Comparison of ENCODE assay signal across 8 mouse cellular contexts in the genomic region with DNA sequence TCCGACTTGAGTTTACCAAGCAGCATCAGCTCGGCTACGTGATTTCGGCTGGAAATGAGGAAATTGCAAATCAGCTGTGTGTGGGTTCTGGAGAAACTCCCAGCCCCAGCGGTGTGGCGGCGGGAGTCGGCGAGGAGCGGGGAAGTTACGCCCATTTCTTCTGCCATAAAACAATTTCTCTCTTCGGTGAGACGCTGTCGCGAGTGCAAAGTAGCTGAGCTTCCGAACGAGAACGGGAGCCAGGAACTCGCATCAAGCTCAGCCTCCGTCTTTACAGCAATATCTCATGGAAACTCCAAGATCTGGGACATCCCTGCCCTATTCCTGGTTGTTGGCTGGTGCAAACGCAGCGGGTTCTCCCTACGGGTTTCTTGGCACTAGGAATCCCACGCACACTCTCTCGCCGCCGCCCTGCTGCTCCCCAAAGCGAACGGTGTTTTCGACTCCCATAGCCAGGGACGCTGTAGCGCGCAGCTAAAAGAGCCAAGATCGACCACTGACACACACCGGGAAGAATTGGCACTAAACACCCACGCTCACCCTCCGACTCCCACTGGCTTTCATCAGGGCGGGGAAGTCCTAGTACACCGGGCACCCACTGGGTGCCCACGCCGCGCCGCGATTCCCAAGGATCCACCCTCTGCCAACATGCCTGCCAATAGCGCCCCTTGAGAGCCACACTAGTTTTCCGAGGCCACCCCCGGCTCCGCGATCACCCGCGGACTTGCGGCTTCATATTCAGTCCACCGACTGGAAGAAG. TPM values are rescaled to one million over a fixed set of nuclear protein-coding genes. Genes with fewer than 3 reads are reported as not detected.
DNase-seq lines count a peak whose midpoint lies in the region; ATAC-seq and TF ChIP-seq lines count a peak whose summit lies in the region.

No protein-coding gene starts in this region.

- peak overlapping the region; percentile 65 for H3K4me3 ChIP-seq in embryonic facial prominence, embryonic 13.5 days
- peak overlapping the region; percentile 93 for H3K4me3 ChIP-seq in heart, postnatal 0 days (ENCODE audit: low read depth, low read length)
- peak overlapping the region; percentile 69 for H3K4me3 ChIP-seq in layer of hippocampus, adult 2 months
- peak overlapping the region; percentile 78 for H3K4me3 ChIP-seq in liver, postnatal 0 days (ENCODE audit: low read depth, low read length)

- H3K9ac ChIP-seq in embryonic facial prominence, embryonic 13.5 days = peak overlapping the region; percentile 70
- H3K9ac ChIP-seq in heart, postnatal 0 days (replicated peaks; ENCODE audit: low read depth, low read length) = peak overlapping the region; percentile 80
- H3K9ac ChIP-seq in liver, postnatal 0 days (replicated peaks) = peak overlapping the region; percentile 86

- H3K36me3 ChIP-seq in embryonic facial prominence, embryonic 13.5 days = no peaks in the 10 kb centered on the region
- no peaks in the 10 kb centered on the region for H3K36me3 ChIP-seq in heart, postnatal 0 days (replicated peaks; ENCODE audit: control insufficient read depth, insufficient read depth, low read length)
- no peaks in the 10 kb centered on the region for H3K36me3 ChIP-seq in liver, postnatal 0 days (replicated peaks; ENCODE audit: insufficient read depth, low read length)

- ATAC-seq in embryonic facial prominence, embryonic 13.5 days (ENCODE audit: insufficient number of reproducible peaks, insufficient read depth, low FRiP score, low TSS enrichment, low read depth) = no peak
- ATAC-seq in heart, postnatal 0 days (ENCODE audit: insufficient read depth, low read depth) = no peak
- ATAC-seq in liver, postnatal 0 days = 0 out of 2 replicates have a peak, but pooled peaks have one; percentile 1

- H3K9me3 ChIP-seq in embryonic facial prominence, embryonic 13.5 days = no peaks in the 10 kb centered on the region
- H3K9me3 ChIP-seq in heart, postnatal 0 days (replicated peaks; ENCODE audit: control insufficient read depth, low read length) = peaks cover under 1% of the 10 kb centered on the region; the same call in 1 of the 2 replicates
- H3K9me3 ChIP-seq in liver, postnatal 0 days (ENCODE audit: low read length) = no peaks in the 10 kb centered on the region

- DNase-seq in CD8-positive naive resting alpha-beta T cell, adult 2 months (ENCODE audit: low read depth in 2 of 2, low spot score in 2 of 2) = peak; percentile 2 to 14
- peak; percentile 61 for DNase-seq in adrenal gland, adult 2 months
- no peak for DNase-seq in heart, postnatal 0 days (ENCODE audit: low spot score)
- peak; percentile 44 to 48 for DNase-seq in layer of hippocampus, adult 2 months (ENCODE audit: low spot score in 2 of 2)
- peak; percentile 35 for DNase-seq in liver, postnatal 0 days
- DNase-seq in right cerebral cortex, adult 2 months (ENCODE audit: low spot score in 2 of 2) = peak; percentile 68 to 76
- DNase-seq in natural killer cell, adult 2 months (ENCODE audit: low spot score in 2 of 2) = no peak

- no peak overlapping the region for H3K27ac ChIP-seq in embryonic facial prominence, embryonic 13.5 days
- H3K27ac ChIP-seq in heart, postnatal 0 days (ENCODE audit: low read depth) = peak overlapping the region; percentile 94
- peak overlapping the region; percentile 92 for H3K27ac ChIP-seq in layer of hippocampus, adult 2 months
- peak overlapping the region; percentile 88 for H3K27ac ChIP-seq in liver, postnatal 0 days (ENCODE audit: low read depth)

- WGBS in embryonic facial prominence, embryonic 13.5 days = under 1% methylated on average over 53 of the region's 53 CpGs
- under 1% methylated on average over 51 of the region's 53 CpGs for WGBS in heart, postnatal 0 days
- WGBS in liver, postnatal 0 days (ENCODE audit: insufficient replicate concordance) = 1% methylated on average over 52 of the region's 53 CpGs

- peaks cover 58% of the 10 kb centered on the region for H3K27me3 ChIP-seq in embryonic facial prominence, embryonic 13.5 days
- H3K27me3 ChIP-seq in heart, postnatal 0 days (ENCODE audit: control insufficient read depth, insufficient read depth, low read length) = peaks cover 5% of the 10 kb centered on the region; the same call in 1 of the 2 replicates
- peaks cover 28% of the 10 kb centered on the region for H3K27me3 ChIP-seq in liver, postnatal 0 days (ENCODE audit: insufficient read depth, low read length)

- no peak for TF ChIP-seq EP300 in heart, postnatal 0 days (IDR thresholded peaks at IDR 0.05; ENCODE audit: low read depth)
- TF ChIP-seq EP300 in liver, postnatal 0 days (IDR thresholded peaks at IDR 0.05; ENCODE audit: low read depth) = no peak

- H3K4me2 ChIP-seq in embryonic facial prominence, embryonic 13.5 days = peak overlapping the region; percentile 100
- H3K4me2 ChIP-seq in heart, postnatal 0 days (ENCODE audit: low read depth, low read length) = peak overlapping the region; percentile 99
- H3K4me2 ChIP-seq in liver, postnatal 0 days (ENCODE audit: low read depth, low read length) = peak overlapping the region; percentile 88

- H3K4me1 ChIP-seq in embryonic facial prominence, embryonic 13.5 days = peaks cover 35% of the 10 kb centered on the region
- peaks cover 24% of the 10 kb centered on the region; the same call in 1 of the 2 replicates for H3K4me1 ChIP-seq in heart, postnatal 0 days (ENCODE audit: control insufficient read depth, insufficient read depth)
- H3K4me1 ChIP-seq in liver, postnatal 0 days (ENCODE audit: insufficient read depth) = peaks cover 22% of the 10 kb centered on the region; the same call in 1 of the 2 replicates

- TF ChIP-seq CTCF in heart, postnatal 0 days (IDR thresholded peaks at IDR 0.05; ENCODE audit: low read depth) = no peak
- no peak for TF ChIP-seq CTCF in layer of hippocampus, adult 2 months (conservative IDR thresholded peaks at IDR 0.05)
- no peak; the same call in 1 of the 2 replicates for TF ChIP-seq CTCF in liver, postnatal 0 days (IDR thresholded peaks at IDR 0.05; ENCODE audit: low read depth)

RNA-seq across cellular contexts. Expression of a gene that starts 1.4 kb away (rescaled TPM):
- 1 to 10 TPM; 7.6 to 8.6 TPM for total RNA-seq in adrenal gland, adult 2 months (2021)
- polyA plus RNA-seq in adrenal gland, adult 2 months (2012; rRNA removed) = 6.6 TPM in 2 replicates
- polyA plus RNA-seq in embryonic facial prominence, embryonic 13.5 days (2015; fragmentation: Nextera tagmentation; extraction: Ambion mirVana) = 3.0 and 3.9 TPM in 2 replicates
- 5.2 and 14.4 TPM in 2 replicates for total RNA-seq in heart, postnatal 0 days (2014; rRNA removed; ENCODE audit: low replicate concordance)
- polyA plus RNA-seq in heart, postnatal 0 days (2015; fragmentation: Nextera tagmentation; extraction: Ambion mirVana) = 15.3 and 18.5 TPM in 2 replicates
- 10 to 100 TPM; 27.4 to 29.4 TPM for total RNA-seq in layer of hippocampus, adult 2 months (2021)
- polyA plus RNA-seq in liver, postnatal 0 days (2015; fragmentation: Nextera tagmentation; extraction: Ambion mirVana) = 4.5 and 7.5 TPM in 2 replicates

RNA-seq across cellular contexts. Expression of a gene that starts 34.2 kb away (rescaled TPM):
- total RNA-seq in adrenal gland, adult 2 months (2021) = 10 to 100 TPM; 36.3 to 54.2 TPM
- 38.1 and 43.4 TPM in 2 replicates for polyA plus RNA-seq in adrenal gland, adult 2 months (2012; rRNA removed)
- 42.2 and 42.4 TPM in 2 replicates for polyA plus RNA-seq in embryonic facial prominence, embryonic 13.5 days (2015; fragmentation: Nextera tagmentation; extraction: Ambion mirVana)
- total RNA-seq in heart, postnatal 0 days (2014; rRNA removed; ENCODE audit: low replicate concordance) = 33.4 and 47.3 TPM in 2 replicates
- 19.2 and 19.7 TPM in 2 replicates for polyA plus RNA-seq in heart, postnatal 0 days (2015; fragmentation: Nextera tagmentation; extraction: Ambion mirVana)
- 10 to 100 TPM; 29.0 to 30.3 TPM for total RNA-seq in layer of hippocampus, adult 2 months (2021)
- 6.8 and 8.0 TPM in 2 replicates for polyA plus RNA-seq in liver, postnatal 0 days (2015; fragmentation: Nextera tagmentation; extraction: Ambion mirVana)

Comparison
In these comparisons a context has a peak if more than half of its experiments do, and no peak if none do; other contexts are left out.
1. DNase-seq: peak in CD8-positive naive resting alpha-beta T cell, adult 2 months (2 of 2), adrenal gland, adult 2 months (single experiment), layer of hippocampus, adult 2 months (2 of 2), liver, postnatal 0 days (single experiment) and right cerebral cortex, adult 2 months (2 of 2); none in heart, postnatal 0 days (single experiment) and natural killer cell, adult 2 months (0 of 2).
2. Peak in every context shown above with its lines, with median percentiles within 50 percentile points of each other: H3K4me2 ChIP-seq, H3K4me3 ChIP-seq and H3K9ac ChIP-seq.